Mouse (Mus musculus): ENCODE measurements around the gene Nxn. TPM values are rescaled to one million over a fixed set of nuclear protein-coding genes. Genes with fewer than 3 reads are reported as not detected.
"Not testable (repeated sequence)": the region's sequence is repeated elsewhere in the genome, so short reads cannot be mapped to it uniquely, and the experiment has no call there.

Nxn gene
- polyA plus RNA-seq, 1 experiment from 2014 or later, result 36.0 TPM

- WGBS, result 91% methylated on average over 5 of the region's 5 CpGs
- Histone ChIP-seq H3K27ac (no peak overlapping the region), H3K9me3 (ENCODE audit: control insufficient read depth, low read length) (no peaks in the 10 kb centered on the region), H3K4me3 (replicated peaks; ENCODE audit: low read length) (no peak overlapping the region), H3K4me2 (replicated peaks) (no peak overlapping the region), H3K27me3 (ENCODE audit: control insufficient read depth, insufficient read depth, low read length) (no peaks in the 10 kb centered on the region), H3K9ac (no peak overlapping the region), H3K4me1 (replicated peaks; ENCODE audit: control insufficient read depth, insufficient read depth, low read length) (no peaks in the 10 kb centered on the region), H3K36me3 (replicated peaks; ENCODE audit: control insufficient read depth, insufficient read depth) (peaks cover 81% of the 10 kb centered on the region)
- DNase-seq (ENCODE audit: low spot score), result no peak
- no peak for ATAC-seq (ENCODE audit: low FRiP score)
Observed at GRCm38 (mm10) chr11:76224631-76225030, 174.3 kb downstream of the Nxn start.

- H3K9me3 ChIP-seq (ENCODE audit: control insufficient read depth, low read length), result no peaks in the 10 kb centered on the region
- peak within 1 kb of the TSS; percentile 93 for H3K27ac ChIP-seq
- peaks cover 48% of the 10 kb centered on the region for H3K36me3 ChIP-seq (replicated peaks; ENCODE audit: control insufficient read depth, insufficient read depth)
- peak within 1 kb of the TSS; percentile 67 for H3K4me3 ChIP-seq (replicated peaks; ENCODE audit: low read length)
- no peaks in the 10 kb centered on the region for H3K27me3 ChIP-seq (ENCODE audit: control insufficient read depth, insufficient read depth, low read length)
- 2% methylated on average over 30 of the region's 35 CpGs for WGBS
- DNase-seq (ENCODE audit: low spot score) (peak; percentile 98), ATAC-seq (ENCODE audit: low FRiP score) (peak; percentile 97)
- H3K4me1 ChIP-seq (replicated peaks; ENCODE audit: control insufficient read depth, insufficient read depth, low read length), result no peaks in the 10 kb centered on the region
- peak within 1 kb of the TSS; percentile 90 for H3K4me2 ChIP-seq (replicated peaks)
- peak within 1 kb of the TSS; percentile 95 for H3K9ac ChIP-seq
Observed at GRCm38 (mm10) chr11:76217390-76217800, 181.5 kb downstream of the Nxn start, which contains the start of the genes Dbil5 and Gemin4. TSS of gene Dbil5 (plus strand) at chr11:76217608. TSS of gene Gemin4 (minus strand) at chr11:76217664.

GRCm38 (mm10) chr11:76216681-76217389 is 182.1 kb downstream of the Nxn start:
- no peaks in the 10 kb centered on the region for H3K27me3 ChIP-seq (ENCODE audit: control insufficient read depth, insufficient read depth, low read length)
- H3K4me1 ChIP-seq (replicated peaks; ENCODE audit: control insufficient read depth, insufficient read depth, low read length), result no peaks in the 10 kb centered on the region
- peak overlapping the region; percentile 67 for H3K4me3 ChIP-seq (replicated peaks; ENCODE audit: low read length)
- peaks cover 48% of the 10 kb centered on the region for H3K36me3 ChIP-seq (replicated peaks; ENCODE audit: control insufficient read depth, insufficient read depth)
- WGBS, result 3% methylated on average over 33 of the region's 33 CpGs
- H3K9ac ChIP-seq, result peak overlapping the region; percentile 95
- peak; percentile 18; the same call in 1 of the 2 replicates for ATAC-seq (ENCODE audit: low FRiP score)
- peak overlapping the region; percentile 93 for H3K27ac ChIP-seq
- H3K9me3 ChIP-seq (ENCODE audit: control insufficient read depth, low read length), result no peaks in the 10 kb centered on the region
- peak; percentile 59 for DNase-seq (ENCODE audit: low spot score)
- peak overlapping the region; percentile 90 for H3K4me2 ChIP-seq (replicated peaks)

GRCm38 (mm10) chr11:76216049-76216540 is 182.8 kb downstream of the Nxn start:
- H3K27me3 ChIP-seq (ENCODE audit: control insufficient read depth, insufficient read depth, low read length), result no peaks in the 10 kb centered on the region

GRCm38 (mm10) chr11:76215011-76215410 is 183.9 kb downstream of the Nxn start:
- WGBS, result 94% methylated on average over 2 of the region's 2 CpGs
- H3K9ac ChIP-seq, result no peak overlapping the region
- no peak for ATAC-seq (ENCODE audit: low FRiP score)
- H3K4me2 ChIP-seq (replicated peaks), result no peak overlapping the region
- H3K27me3 ChIP-seq (ENCODE audit: control insufficient read depth, insufficient read depth, low read length), result no peaks in the 10 kb centered on the region
- H3K4me1 ChIP-seq (replicated peaks; ENCODE audit: control insufficient read depth, insufficient read depth, low read length), result no peaks in the 10 kb centered on the region
- H3K36me3 ChIP-seq (replicated peaks; ENCODE audit: control insufficient read depth, insufficient read depth), result peaks cover 46% of the 10 kb centered on the region
- H3K4me3 ChIP-seq (replicated peaks; ENCODE audit: low read length), result no peak overlapping the region
- no peak overlapping the region for H3K27ac ChIP-seq
- no peak for DNase-seq (ENCODE audit: low spot score)
- no peaks in the 10 kb centered on the region for H3K9me3 ChIP-seq (ENCODE audit: control insufficient read depth, low read length)

More at GRCm38 (mm10) chr11:76216049-76216540, 182.8 kb downstream of the Nxn start:
- Histone ChIP-seq H3K4me2 (replicated peaks) (peak overlapping the region; percentile 90), H3K9me3 (ENCODE audit: control insufficient read depth, low read length) (no peaks in the 10 kb centered on the region), H3K4me3 (replicated peaks; ENCODE audit: low read length) (no peak overlapping the region), H3K27ac (no peak overlapping the region), H3K4me1 (replicated peaks; ENCODE audit: control insufficient read depth, insufficient read depth, low read length) (no peaks in the 10 kb centered on the region), H3K36me3 (replicated peaks; ENCODE audit: control insufficient read depth, insufficient read depth) (peaks cover 47% of the 10 kb centered on the region), H3K9ac (0 out of 2 replicates have a peak overlapping the region, but pooled peaks have one; percentile 95)
- no peak for ATAC-seq (ENCODE audit: low FRiP score)
- DNase-seq (ENCODE audit: low spot score), result no peak
- 97% methylated on average over 5 of the region's 5 CpGs for WGBS

- H3K27ac ChIP-seq, result no peak overlapping the region
- no peak overlapping the region for H3K4me2 ChIP-seq (replicated peaks)
- peaks cover 48% of the 10 kb centered on the region for H3K36me3 ChIP-seq (replicated peaks; ENCODE audit: control insufficient read depth, insufficient read depth)
- no peaks in the 10 kb centered on the region for H3K4me1 ChIP-seq (replicated peaks; ENCODE audit: control insufficient read depth, insufficient read depth, low read length)
- 11% methylated on average over 5 of the region's 5 CpGs for WGBS
- no peak overlapping the region for H3K4me3 ChIP-seq (replicated peaks; ENCODE audit: low read length)
- ATAC-seq (ENCODE audit: low FRiP score), result no peak
- H3K27me3 ChIP-seq (ENCODE audit: control insufficient read depth, insufficient read depth, low read length), result no peaks in the 10 kb centered on the region
- no peak overlapping the region for H3K9ac ChIP-seq
- no peak for DNase-seq (ENCODE audit: low spot score)
- H3K9me3 ChIP-seq (ENCODE audit: control insufficient read depth, low read length), result no peaks in the 10 kb centered on the region
Observed at GRCm38 (mm10) chr11:76213841-76214240, 185.1 kb downstream of the Nxn start.

- not testable (repeated sequence) for H3K27ac ChIP-seq; DNase-seq (ENCODE audit: low spot score); H3K27me3 ChIP-seq (ENCODE audit: control insufficient read depth, insufficient read depth, low read length); H3K4me2 ChIP-seq (replicated peaks); H3K9ac ChIP-seq; H3K9me3 ChIP-seq (ENCODE audit: control insufficient read depth, low read length); ATAC-seq (ENCODE audit: low FRiP score); H3K4me3 ChIP-seq (replicated peaks; ENCODE audit: low read length); H3K4me1 ChIP-seq (replicated peaks; ENCODE audit: control insufficient read depth, insufficient read depth, low read length)
- peaks cover 69% of the 10 kb centered on the region for H3K36me3 ChIP-seq (replicated peaks; ENCODE audit: control insufficient read depth, insufficient read depth)
- WGBS, result 100% methylated on average over 1 of the region's 6 CpGs
Observed at GRCm38 (mm10) chr11:76211595-76211994, 187.3 kb downstream of the Nxn start.

- Histone ChIP-seq H3K36me3 (replicated peaks; ENCODE audit: control insufficient read depth, insufficient read depth) (peaks cover 81% of the 10 kb centered on the region), H3K4me1 (replicated peaks; ENCODE audit: control insufficient read depth, insufficient read depth, low read length) (no peaks in the 10 kb centered on the region), H3K9ac (no peak overlapping the region), H3K27ac (no peak overlapping the region), H3K9me3 (ENCODE audit: control insufficient read depth, low read length) (no peaks in the 10 kb centered on the region), H3K4me3 (replicated peaks; ENCODE audit: low read length) (no peak overlapping the region), H3K27me3 (ENCODE audit: control insufficient read depth, insufficient read depth, low read length) (no peaks in the 10 kb centered on the region), H3K4me2 (replicated peaks) (no peak overlapping the region)
- ATAC-seq (ENCODE audit: low FRiP score) (no peak), DNase-seq (ENCODE audit: low spot score) (no peak)
- WGBS, result 87% methylated on average over 13 of the region's 13 CpGs
Observed at GRCm38 (mm10) chr11:76210228-76210985, 188.5 kb downstream of the Nxn start.
